Mouse (Mus musculus): ENCODE data around the gene Itprid1.

Itprid1 gene

DNA sequence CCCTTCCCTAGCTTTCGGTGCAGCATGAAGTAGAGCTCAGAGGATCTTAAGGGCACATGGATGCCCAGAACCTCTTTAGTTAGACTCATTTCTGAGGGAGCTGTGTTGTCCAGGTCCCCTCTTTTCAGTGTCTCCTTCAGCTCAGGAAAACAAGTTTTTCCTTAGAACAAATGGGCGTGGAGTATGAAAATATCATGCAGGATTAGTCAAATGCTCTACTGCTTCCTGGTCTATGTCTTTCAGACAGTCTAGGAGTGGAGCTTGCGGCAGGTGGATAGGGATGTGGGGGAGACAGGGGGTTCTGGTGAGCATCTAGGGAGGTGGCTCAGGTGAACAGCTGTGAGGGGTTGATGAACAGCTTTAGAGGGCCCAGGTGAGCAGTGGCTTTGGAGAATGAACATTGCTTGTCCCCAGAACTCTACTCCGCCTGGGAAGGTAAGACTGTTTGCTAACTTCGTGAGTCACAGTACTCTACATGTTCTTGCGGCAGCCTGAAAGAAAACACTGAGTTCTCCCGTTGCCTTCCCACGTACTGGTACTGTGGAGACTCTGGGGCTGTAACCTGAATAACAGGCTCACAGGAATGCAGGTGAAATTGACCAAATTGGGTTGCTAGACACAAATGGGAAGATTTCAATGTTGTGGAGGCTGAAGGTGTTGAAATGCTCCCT is at the start of gene Itprid1:
Gene Itprid1, plus strand, starts transcription at position 246 of the 671 bp plus-strand sequence.
- DNase-seq (ENCODE audit: extremely low read depth, low read depth, low spot score) = no peak

DNA sequence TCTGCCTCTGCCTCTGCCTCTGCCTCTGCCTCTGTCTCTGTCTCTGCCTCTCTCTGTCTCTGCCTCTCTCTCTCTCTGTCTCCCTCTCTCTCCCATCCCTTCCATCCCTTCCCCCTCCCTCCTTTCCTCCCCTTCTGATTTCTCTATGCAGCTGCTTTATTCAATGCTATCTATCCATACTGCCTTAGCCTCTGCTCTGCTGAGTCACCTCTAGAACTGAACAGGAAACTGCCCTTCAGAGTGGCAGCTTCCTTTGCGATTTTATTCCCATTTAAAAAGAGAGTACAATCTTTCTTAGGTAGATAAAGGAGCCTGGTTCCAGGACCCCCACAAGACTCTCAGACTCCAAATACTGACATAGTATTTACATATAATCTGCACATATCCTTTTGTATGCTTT is 47.1 kb upstream of the Itprid1 start:
- no peak for DNase-seq (ENCODE audit: extremely low read depth, low read depth, low spot score)

DNA sequence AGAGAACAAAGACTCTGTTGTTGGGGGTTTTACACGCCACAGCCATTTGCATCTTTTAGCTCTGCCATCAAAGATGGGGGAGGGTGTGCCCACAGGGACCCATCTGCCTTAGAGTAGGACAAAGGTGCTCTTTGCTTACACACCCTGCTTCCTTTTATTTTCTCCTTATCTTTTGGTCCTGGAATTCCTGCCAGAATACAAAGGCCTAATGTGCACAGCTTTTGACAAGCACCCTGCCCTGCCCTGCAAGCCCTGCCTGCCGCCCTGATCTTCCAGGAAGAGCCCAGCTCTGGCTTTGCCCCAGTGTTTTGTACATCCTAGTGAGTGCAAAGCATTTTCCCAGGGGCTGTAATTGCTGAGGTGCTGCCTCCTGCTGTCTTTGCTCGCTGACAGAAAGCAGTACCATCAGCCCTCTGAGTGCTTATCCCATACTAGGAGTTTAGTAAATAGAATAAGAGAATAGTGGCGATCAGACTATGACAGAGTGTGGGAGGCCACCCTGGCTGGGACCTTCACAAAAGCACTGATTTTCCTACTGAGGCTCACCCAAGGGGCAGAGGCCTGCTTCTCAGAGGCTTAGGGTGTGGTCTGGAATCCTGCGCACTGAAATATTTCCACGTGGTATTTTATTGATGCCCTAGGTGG is 44.7 kb upstream of the Itprid1 start:
- DNase-seq (ENCODE audit: extremely low read depth, low read depth, low spot score) = no peak

DNA sequence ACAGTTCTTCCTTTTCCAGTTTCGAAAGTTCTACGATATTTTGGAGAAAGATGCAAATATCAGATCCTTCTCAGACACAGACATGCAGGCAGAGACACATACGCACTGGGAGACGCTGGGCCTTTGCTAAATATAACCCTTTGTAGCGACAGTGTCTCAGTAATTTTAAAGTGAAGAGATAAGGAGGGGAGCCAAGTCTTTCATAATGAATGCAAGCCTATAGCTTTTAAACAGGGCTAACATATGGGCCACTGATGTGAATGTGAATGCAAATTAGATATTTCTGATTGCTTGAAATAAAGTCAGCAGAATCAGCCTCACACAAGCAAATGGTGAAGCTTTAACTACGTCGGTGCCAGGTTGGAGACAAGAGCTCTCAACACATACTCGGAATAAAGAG is 44.2 kb upstream of the Itprid1 start:
- no peak for DNase-seq (ENCODE audit: extremely low read depth, low read depth, low spot score)

DNA sequence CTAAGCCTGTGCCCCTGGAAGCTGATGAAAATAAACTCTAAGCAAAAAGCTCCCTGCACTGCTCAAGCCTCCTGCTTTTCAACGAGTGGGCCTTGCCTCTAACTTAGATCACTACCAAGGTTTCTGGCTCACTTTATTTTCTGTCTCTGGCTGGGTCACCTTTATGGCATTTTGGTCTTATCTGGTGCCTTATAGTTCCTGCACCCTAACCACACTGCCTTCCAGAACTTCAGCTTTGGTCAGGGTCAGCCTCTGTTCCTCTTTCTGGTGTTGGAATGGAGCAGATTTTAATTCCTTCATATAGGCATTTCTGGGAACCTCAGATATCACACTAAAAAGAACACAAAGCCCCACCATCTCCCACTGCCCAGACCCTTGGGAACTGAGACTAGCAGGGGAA is 34.0 kb upstream of the Itprid1 start:
- no peak for DNase-seq (ENCODE audit: extremely low read depth, low read depth, low spot score)

DNA sequence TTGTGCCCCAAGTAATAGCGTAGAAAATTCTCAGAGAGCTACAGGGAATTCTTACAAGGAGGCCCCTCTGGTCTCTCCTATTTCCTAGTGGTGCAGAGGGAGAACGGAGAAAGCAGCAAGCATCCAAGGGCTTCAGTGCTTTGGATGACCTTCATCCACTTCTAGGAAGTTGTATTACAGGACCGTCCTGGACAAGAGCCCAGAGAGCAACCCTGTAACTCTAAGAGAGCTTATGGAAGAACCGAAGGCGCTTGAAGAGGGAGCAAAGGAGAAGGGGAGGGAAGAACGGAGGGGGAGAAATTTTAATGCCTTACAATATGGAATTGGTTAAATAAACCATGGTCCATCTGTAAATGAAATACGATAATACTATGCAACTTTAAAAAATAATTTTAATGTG is 33.3 kb upstream of the Itprid1 start:
- DNase-seq (ENCODE audit: extremely low read depth, low read depth, low spot score) = peak; percentile 3

DNA sequence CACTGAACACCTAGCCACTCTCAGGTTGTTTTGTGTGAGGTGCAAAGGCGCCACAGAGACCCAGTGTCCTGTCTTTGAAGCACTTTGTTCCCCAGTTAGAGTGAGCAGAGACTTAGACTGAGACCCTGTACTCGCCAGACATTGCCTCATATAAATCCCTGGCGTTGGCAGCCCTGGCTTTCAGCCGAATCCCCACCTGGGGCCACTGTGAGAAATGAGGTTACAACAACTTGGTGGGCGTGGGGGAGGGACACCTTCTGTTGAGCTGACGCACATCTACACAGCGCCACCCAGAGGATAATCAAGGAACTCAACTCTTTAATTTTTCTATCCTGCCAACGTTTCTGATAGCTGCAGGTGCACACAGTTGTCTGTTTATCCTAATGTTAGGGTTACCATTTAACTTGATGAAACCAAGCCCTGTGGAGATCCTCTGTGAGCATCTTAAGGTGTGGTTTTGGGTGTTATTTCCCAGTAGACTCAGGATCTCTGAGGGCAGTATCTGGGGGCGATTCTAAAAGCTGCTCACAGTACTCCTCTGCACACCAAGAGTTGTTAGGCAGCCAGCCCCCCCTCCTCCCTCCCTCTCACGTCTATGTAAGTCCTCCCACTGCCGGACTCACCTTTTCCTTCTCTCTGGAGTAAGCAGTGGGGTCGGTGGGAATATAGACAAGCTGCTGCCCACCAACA is 32.6 kb upstream of the Itprid1 start:
- DNase-seq (ENCODE audit: extremely low read depth, low read depth, low spot score) = no peak

DNA sequence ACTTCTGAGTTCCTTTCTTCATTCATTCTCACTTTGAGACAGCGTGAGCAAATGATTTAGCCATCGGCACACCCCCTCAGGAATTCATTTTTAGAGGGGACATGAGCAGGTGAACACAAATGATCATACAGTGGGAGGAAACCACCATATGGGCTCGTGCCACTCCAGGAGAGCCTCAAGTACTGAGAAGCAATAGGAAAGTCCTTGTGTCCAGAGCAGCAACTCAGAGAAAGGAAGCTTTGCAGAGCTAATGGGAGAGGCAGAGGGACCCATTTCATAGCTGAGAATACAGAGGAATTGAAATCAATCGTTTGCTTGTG is 32.1 kb upstream of the Itprid1 start:
- no peak for DNase-seq (ENCODE audit: extremely low read depth, low read depth, low spot score)

DNA sequence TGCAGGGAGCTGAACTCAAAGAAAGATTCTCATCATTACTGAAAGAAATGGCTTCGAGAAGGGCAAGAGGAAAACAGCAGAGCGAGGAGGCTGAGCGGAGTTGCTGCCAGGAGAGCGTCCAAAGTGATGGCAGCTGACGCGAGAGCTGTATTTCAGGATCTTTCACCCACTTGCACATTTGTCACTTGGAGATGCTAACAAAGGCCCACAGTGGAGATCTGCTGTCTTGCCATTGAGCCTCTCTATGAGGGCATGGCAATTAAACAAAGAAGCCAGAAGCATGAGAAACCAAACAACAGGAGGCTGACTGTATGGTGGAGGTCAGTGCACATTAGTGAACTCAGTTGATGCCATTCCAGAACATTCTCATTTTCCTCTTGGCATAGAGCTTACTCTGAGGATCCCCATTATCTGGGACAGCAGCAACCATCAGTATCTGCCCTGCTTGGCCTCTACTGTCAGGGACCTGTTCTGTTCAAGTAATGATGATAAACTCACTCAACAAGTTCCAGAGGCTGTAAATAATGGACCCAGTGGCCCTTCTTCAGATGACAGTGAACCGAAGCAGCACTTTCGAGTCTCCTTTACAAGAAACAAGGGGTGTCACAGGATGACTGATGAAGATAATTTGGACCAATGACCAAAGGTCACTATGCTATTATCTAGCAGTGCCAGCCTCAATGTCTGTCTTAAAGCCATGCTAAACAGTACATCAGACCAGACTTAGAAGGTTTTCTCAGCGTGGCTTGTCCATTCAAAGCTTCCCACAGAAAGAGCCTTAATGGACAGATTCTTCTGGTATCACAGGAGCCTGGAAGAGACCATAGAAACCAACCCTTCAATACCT is 31.2 kb upstream of the Itprid1 start:
- DNase-seq (ENCODE audit: extremely low read depth, low read depth, low spot score) = no peak

DNA sequence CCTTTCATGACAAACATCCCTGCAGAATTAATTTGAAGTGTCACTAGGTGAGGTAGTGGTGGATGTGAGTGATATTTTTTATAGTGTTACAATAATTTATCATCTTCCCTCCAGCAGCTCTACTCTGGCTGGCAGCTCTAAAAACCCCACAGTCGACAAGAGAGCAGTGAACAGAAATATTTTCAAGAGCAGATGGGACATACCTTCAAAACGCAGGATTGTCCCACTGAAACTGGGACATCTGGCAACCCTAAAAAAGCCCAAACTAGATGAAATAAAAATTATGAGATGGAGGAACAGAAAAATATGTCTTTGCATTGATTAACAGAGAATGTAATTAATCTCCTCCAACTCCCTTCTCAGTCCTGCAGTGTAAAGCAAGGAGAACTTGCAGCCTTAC is 30.2 kb upstream of the Itprid1 start:
- no peak for DNase-seq (ENCODE audit: extremely low read depth, low read depth, low spot score)

DNA sequence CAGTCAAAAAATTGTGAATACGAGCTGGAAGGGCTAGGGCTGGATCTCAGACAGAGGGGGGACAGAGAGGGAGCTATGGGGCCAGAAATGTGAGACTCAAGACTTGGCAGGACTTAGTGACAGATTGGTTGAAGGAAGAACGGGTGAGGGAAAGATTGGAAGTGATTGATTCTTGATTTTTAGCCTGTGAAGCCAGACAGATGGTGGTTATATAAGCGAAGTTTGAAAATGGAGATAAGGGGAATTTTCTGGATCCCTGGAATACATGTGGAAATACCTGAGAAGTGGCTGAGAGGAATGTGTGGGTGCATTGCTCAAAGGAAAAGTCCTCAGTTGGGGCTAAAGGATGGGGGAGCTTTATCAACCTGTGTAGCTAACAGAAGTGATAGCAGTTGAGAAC is 28.0 kb upstream of the Itprid1 start:
- DNase-seq (ENCODE audit: extremely low read depth, low read depth, low spot score) = no peak

DNA sequence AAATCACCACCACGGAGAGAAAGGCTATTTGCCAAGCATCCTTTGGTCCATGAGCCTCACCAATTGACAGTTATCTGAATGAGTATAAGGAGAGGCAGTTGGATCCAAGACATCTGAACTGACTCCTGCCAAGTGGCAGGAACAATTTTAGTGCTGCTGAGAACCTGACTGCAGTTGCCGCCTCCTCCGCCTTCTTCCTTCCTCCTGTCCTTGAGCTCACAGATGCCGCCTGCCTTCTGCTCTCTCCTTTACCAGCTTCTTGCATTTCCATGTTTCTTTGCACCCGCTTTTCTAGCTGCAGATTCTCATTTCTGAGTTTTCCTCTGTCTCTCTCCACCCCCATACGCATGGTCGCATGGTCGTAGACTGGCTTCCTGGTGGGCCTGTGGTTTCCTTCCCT is 25.5 kb upstream of the Itprid1 start:
- no peak for DNase-seq (ENCODE audit: extremely low read depth, low read depth, low spot score)

DNA sequence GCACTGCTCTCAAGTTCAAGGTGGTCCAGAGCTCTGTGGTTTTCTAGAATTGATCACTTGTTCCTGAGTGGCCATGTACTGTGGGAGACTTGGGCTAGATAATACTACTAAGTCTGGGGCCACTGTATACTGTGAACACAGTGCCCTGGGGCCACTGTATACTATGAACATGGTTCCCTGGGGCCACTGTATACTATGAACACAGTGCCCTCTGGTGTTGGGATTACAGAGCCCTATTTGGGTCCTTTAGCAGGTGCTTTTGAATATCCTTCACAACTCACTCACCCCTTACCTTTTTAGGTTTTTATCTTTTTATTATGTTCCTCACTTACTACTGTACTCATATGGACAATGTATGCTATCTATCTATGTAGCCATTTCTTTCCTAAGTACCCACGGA is 24.3 kb upstream of the Itprid1 start:
- no peak for DNase-seq (ENCODE audit: extremely low read depth, low read depth, low spot score)

DNA sequence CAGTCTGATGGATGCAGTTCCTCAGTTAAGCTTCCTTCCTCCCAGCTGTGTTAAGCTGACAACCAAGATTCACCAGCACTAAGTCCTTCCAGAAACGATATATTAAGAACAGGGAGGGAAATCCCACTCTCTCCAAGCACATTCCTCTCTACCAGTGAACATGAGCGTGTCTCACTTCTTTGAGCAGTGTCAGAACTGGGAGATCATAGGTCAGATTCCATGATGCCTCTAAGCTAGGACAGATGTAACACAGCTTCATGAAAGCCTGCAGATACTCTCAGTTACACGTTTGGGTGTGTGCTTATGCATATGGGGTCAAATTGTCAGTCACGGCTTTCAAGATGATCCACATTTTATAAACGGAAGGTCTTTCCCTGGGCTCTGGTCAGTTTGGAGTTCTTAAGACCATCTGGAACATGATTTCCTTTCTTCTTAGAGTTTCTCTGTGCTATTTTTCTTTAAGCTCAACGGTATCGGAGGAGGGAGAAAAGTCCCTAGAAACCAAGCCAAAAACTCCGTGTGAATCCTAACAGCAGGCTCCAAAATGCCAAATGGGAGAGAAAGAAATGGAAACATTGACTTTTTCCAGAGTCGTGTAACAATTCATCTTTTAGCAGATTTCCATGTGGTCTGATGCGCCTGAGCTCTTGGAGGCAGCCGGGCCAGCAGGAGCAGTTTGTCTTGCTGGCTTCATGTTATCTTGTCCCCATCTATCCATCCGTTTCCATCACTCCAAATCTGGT is 22.3 kb upstream of the Itprid1 start:
- DNase-seq (ENCODE audit: extremely low read depth, low read depth, low spot score) = no peak

DNA sequence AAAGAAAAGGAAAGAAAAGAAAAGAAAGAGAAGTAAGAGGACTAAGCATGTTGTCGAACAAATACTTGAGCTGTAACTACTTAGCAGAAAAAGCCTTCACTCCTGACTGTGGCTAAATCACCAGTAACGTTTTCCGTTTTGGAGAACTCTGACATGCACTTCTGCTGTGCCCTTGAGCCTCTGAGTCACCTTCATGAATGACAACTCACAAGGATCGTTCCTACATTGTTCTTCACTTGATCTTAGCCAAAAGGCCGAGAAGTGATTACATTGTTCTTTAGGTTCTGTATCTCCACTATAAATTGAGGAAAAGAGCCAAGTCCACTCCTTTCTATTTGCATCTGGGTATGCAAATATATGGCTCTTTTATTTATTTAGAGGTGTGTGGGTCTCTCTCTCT is 19.8 kb upstream of the Itprid1 start:
- DNase-seq (ENCODE audit: extremely low read depth, low read depth, low spot score) = no peak

DNA sequence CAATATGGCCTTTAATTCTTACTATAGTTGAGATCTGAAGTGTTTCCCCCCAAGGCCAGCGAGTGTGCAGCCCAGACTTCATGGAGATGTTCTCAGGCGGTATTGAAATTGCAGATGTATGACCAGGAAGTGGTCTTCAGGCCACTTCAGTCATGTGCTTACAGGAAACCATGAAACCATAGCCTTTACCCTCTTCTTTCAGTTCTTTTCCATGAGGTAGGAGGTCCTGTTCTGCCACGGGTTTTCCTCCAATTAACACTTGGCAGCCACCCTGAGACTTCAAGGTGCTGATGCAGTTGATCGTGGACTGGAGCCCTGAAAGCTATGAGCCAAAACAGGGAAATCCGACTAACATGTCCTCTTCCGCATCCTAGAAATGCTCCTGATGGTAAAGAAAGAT is 7.0 kb upstream of the Itprid1 start:
- DNase-seq (ENCODE audit: extremely low read depth, low read depth, low spot score) = no peak

DNA sequence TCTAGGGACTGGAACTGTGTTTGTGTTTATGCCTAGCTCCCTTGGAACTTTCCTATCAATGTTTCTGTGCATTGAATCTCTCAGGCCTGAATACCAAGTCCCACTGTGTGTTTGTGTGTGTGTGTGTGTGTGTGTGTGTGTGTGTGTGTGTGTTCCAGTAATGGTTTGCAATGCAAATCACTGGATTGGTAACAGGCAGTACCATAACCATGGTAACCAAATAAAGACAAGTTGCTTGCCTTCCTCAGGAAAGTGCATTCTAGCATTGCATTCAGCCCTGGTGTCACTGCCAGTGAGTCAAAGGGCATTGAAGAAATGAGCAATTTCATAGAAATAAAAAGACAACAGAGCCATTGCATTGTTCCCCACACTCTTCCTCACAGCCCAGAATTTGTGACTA is 15.9 kb downstream of the Itprid1 start:
- no peak for DNase-seq (ENCODE audit: extremely low read depth, low read depth, low spot score)

DNA sequence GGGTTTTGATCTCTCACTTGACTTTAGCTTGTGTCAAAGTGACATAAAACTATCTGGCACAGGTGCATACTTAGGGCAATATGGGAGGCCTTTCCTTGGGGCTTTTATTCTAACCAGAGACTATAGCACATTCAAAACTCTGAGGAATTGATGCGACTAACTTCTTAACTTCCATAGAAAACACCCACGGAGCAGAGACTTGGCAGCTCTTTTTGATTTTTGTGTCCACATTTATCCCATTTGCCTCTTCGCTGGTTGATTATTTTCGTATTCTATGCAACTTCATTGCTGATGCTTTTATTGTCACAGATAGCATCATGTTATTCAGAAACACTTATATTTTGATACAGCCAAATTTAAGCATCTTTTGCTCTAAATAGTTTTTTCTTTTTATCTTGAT is 19.4 kb downstream of the Itprid1 start:
- DNase-seq (ENCODE audit: extremely low read depth, low read depth, low spot score) = no peak

DNA sequence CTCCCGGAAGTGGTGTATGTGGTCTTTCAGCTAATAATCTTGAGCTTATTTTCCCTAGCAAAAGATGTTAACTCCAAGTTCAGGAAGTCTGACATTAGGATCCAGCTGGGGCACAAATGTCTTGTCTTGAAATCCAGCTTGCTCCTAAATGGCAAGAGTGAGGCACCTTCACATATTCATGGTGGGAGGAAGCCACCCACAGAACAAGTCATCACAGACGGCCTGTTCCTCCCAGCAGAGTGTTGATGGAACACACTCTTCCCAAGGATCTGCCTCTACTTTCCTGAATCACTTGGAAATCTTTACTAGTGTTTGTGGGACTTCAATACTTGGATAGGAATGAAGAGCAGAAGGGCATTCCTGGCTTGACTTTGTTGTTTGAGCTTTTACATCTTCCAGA is 28.5 kb downstream of the Itprid1 start:
- no peak for DNase-seq (ENCODE audit: extremely low read depth, low read depth, low spot score)

DNA sequence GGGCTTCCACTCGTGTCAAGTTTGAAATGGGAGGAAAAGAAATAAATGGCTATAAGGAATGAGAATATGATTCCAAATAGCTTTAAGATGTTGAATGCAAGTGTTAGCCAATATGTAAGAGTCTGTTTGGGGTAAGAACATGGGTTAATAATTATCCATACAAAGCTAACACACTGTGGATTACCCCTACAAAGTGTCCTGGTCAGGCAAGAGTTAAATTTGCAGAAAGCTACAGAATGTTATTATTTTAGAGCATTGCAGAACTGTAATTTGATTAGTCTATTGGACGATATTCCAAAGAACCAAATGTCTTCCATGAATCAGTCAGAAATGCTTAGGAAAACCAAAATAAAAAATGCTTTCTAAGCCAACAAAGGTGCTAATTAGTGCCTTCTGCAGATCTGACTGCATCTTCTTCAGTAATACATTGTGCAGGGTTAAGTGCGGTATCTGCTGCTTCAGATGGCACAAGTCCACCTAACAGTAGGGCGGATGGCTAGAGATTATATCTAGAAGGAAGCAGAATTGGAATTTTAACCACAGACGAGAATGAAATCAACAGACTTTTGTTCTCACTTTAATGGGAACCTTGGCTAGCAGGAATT is 42.8 kb downstream of the Itprid1 start:
- DNase-seq (ENCODE audit: extremely low read depth, low read depth, low spot score) = no peak

DNA sequence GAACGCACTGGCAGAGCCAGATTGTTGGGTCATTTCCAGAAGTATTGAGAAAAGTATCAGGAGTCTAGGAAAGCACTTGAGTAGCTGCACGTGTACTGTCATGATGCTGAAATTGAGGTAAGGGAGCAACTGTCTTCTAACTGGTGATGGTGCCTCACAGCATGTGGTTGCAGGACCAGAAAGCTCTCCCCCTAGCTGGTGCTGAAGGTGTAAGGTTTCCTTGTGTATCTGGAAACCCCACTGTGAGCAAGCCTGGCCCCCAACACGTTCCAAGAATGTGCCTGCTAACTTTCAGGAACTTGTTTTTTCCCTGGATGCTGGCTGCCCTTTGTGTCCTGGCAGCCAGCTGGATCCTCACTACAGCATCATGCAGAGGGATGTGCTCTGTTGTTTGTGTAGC is 44.2 kb downstream of the Itprid1 start:
- no peak for DNase-seq (ENCODE audit: extremely low read depth, low read depth, low spot score)
